Mouse (Mus musculus) kidney, embryonic 16.5 days (tissue): Measurements from ENCODE around the gene Plcb2. TPM values are rescaled to one million over a fixed set of nuclear protein-coding genes. Genes with fewer than 3 reads are reported as not detected.
A peak's percentile ranks its signal among the peaks of the same experiment; 100 is the strongest.

ENCODE experiments used
- ATAC-seq: fragments of 200-750 bp; cut with Nextera tagmentation; 2 replicates; pipeline ENCODE4 v1.8.0; 2017; ENCODE audit warnings: moderate TSS enrichment; ENCODE audit not compliant: low FRiP score, low TSS enrichment
- H3K27ac ChIP-seq: fragments of 300-500 bp; sonication (generic); 2 replicates; pipeline ENCODE4 v1.5.1; 2014; ENCODE audit warnings: low read length
- H3K27me3 ChIP-seq: fragments of 300-500 bp; sonication (generic); 2 replicates; pipeline ENCODE4 v1.6.1; 2014; ENCODE audit warnings: low read length, control low read depth, mixed read lengths; ENCODE audit not compliant: insufficient read depth
- H3K36me3 ChIP-seq: fragments of 300-500 bp; sonication (generic); 2 replicates; pipeline ENCODE4 v1.6.1; 2014; ENCODE audit warnings: low read length, control low read depth, mixed read lengths; ENCODE audit not compliant: insufficient read depth
- H3K4me1 ChIP-seq: fragments of 300-500 bp; sonication (generic); 2 replicates; pipeline ENCODE4 v1.6.1; 2014; ENCODE audit warnings: low read length, control low read depth, mixed read lengths; ENCODE audit not compliant: insufficient read depth
- H3K4me2 ChIP-seq: fragments of 300-500 bp; sonication (generic); replicated peaks from 2 replicates; pipeline ENCODE4 v1.6.1; 2014; ENCODE audit warnings: low read depth, low read length
- H3K4me3 ChIP-seq: fragments of 300-500 bp; sonication (generic); 2 replicates; pipeline ENCODE4 v1.5.1; 2014; ENCODE audit warnings: mild to moderate bottlenecking, low read length
- H3K9ac ChIP-seq: fragments of 300-500 bp; sonication (generic); replicated peaks from 2 replicates; pipeline ENCODE4 v1.6.1; 2014; ENCODE audit warnings: low read length
- H3K9me3 ChIP-seq: fragments of 300-500 bp; sonication (generic); 2 replicates; pipeline ENCODE4 v1.6.1; 2016; ENCODE audit warnings: low read length, control low read depth
- WGBS: fragments of 180-500 bp; shearing (Covaris S2); extraction: QIAGEN DNeasy Blood & Tissue Kit; methylation state at CpG from one replicate; pipeline ENCODE4 v1.1.7; 2014; 5-methylcytosine and 5-hydroxymethylcytosine counted together
- polyA plus RNA-seq: library from polyadenylated mRNA; unstranded; fragments of >200 nt; fragmentation: Nextera tagmentation; extraction: Ambion mirVana; gene quantifications from 2 replicates; pipeline ENCODE4 v1.2.1, GENCODE M21; 2015

Plcb2 gene
- polyA plus RNA-seq, 1 experiment from 2014 or later: 1.4 TPM

DNA sequence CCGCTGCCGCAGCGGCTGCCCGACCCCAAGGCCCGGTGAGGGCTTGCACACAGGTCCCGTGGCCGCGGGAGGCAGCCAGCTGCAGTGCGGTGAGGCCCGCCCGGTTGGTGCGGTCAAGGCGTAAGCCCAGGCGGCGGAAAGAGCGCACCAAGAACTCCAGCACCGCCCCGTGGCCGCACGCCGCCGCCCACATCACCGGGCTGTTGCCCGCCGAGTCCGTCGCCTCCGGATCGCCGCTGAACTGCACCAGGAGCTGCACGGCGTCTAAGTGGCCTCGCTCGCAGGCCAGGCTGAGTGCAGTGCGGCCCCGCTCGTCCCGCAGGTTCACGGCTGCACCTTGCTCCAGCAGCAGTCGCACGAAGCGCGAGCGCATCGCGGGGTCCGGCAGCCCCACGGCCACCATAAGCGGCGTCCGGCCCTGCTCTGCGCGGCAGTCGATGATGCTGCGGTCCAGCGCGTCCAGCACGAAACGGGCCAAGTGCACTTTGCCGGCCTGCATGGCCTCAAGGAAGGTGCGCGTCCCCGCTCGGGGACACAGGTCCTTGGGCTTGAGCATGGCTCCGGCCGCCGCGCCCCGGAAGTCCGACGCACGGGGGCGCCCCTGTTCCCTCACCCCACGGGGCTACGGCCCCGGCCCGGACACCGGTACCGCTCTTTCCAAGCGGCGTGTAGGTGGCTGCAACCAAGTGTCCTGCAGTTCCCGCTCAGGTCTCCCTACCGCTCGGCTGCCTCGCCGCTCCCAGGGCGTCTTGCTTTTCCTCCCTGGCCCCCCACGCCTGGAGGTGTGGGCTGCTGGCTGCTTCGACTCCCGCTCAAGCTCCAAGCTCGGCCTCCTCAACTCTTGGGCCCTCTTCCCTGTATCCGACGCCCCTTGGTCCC is 25.1 kb downstream of the Plcb2 start:
- WGBS: under 1% methylated on average over 87 of the region's 93 CpGs
- peaks cover 30% of the 10 kb centered on the region for H3K4me1 ChIP-seq

DNA sequence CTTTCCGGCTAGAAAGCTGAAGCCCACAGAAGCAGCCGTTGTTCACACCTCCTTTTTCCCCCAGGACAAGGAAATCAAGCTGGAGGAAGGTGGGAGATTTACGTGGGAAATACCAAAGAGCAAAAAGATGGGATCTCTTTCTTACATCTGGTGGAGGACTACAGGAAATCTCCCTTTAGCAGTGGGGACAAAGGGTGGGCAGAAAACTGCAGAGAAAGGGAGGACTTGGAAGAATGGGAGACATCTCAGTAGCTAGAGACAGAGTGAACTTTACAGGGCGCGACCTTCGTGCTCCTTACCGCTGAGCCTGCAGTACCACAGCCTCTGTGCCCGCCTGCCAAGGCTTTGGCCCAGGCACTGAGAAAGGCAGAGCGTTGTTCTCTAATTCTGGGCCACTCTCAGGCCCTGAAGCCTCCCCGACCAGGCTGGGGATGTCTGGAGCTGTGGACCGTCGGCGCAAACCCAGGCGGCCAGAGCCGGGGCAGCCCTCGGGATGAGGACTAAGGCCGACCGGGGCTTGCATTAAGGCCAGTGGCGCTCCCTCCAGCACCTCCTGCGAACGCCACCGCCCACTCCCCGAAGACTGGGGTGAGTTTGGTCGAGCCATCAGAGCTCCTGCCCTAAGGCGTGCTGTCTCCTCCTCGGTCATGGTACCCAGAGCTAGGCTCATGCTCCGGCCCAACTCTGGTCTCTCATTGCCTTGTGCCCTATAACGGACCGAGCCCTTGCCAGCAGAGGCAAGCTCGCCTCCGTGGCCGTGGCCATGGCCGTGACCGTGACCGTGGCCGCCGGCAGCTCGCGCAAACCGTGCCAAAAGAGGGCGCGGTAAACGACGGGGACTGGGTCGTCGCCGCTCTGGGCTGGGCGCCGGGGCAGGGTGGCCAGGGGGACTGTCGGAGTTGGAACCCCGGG is 26.0 kb downstream of the Plcb2 start:
- peak; percentile 7; the same call in 1 of the 2 replicates for ATAC-seq
- Histone ChIP-seq H3K27me3 (peaks cover 86% of the 10 kb centered on the region), H3K27ac (no peak overlapping the region), H3K9ac (0 out of 2 replicates have a peak overlapping the region, but pooled peaks have one; percentile 20), H3K4me2 (peak overlapping the region; percentile 72), H3K9me3 (no peaks in the 10 kb centered on the region), H3K36me3 (no peaks in the 10 kb centered on the region), H3K4me1 (peaks cover 34% of the 10 kb centered on the region), H3K4me3 (peak overlapping the region; percentile 49)
- whole genome bisulfite sequencing: 5% methylated on average over 51 of the region's 51 CpGs

More for the DNA sequence above, 25.1 kb downstream of the Plcb2 start:
- peak overlapping the region; percentile 20; the same call in 1 of the 2 replicates for H3K9ac ChIP-seq
- H3K4me3 ChIP-seq: peak overlapping the region; percentile 49
- H3K36me3 ChIP-seq: no peaks in the 10 kb centered on the region
- no peak overlapping the region for H3K27ac ChIP-seq
- peak overlapping the region; percentile 72 for H3K4me2 ChIP-seq
- ATAC-seq: peak; percentile 29; the same call in 1 of the 2 replicates
- no peaks in the 10 kb centered on the region for H3K9me3 ChIP-seq
- peaks cover 88% of the 10 kb centered on the region for H3K27me3 ChIP-seq

DNA sequence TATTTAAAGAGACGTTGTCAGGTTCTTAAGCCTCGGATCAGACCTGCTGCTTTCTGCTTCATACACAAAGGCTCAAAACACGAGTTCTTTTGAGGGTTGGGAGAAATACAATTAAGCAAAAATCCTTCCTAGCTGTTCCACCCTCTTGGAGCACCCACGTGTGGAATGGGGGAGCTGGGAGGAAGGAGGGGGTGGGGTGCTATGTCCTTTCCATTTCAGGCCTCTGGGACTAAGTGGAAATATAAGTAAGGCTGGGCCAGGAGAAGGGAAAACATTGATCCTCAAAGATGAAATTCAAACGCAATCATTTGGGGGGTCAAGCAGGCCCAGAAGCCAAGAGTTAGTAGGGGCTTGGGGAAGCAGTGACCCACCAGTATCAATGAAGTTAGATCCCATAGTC is 27.1 kb downstream of the Plcb2 start:
- H3K4me1 ChIP-seq: peaks cover 34% of the 10 kb centered on the region
- no peak overlapping the region for H3K27ac ChIP-seq
- no peak for ATAC-seq
- H3K36me3 ChIP-seq: no peaks in the 10 kb centered on the region
- H3K9ac ChIP-seq: no peak overlapping the region
- no peak overlapping the region for H3K4me2 ChIP-seq
- no peaks in the 10 kb centered on the region for H3K9me3 ChIP-seq
- H3K4me3 ChIP-seq: no peak overlapping the region
- peaks cover 86% of the 10 kb centered on the region for H3K27me3 ChIP-seq
- 17% methylated on average over 5 of the region's 5 CpGs for WGBS

DNA sequence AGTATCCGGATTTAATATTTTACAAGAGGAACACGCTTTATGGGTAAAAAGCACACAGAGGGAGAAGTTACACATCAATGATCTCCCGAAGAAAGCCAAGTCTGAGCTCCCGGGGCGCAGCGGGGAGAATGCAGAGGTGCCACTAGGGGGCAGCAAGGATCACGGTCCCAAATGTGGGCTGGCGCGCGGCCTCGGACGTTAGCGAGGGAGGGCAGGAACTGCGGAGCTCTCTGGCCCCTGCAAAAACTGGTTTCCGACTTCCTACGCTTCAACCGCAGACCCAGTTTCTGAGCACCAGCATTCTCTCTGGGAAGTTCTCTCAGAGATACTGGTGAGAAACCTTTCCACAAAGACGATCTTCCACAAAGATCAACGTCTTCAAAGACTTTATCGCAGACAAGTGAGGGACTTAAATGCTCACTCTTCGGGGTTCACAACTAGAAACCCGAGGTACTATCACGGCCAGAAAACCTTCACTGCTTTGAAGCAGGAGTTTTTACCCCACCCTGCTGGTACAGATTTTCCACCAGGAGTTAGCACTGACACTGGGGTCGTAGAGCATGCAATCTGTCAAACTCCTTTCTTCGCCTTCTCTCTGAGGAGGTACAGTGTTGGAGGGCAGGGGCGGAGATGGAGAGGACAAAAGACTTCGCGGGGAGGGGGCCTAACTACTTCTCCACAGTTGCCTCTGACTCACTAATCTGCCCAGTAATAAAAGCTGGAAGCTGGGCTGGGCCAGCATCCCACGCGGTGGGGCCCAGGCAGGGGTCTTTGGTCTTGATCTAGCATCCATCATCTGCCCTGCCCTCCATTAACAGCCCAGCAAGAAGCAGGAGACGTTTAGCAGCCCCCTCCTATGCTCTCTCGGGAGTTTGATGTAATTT is 27.8 kb downstream of the Plcb2 start:
- H3K4me2 ChIP-seq: peak overlapping the region; percentile 49
- H3K4me3 ChIP-seq: peak overlapping the region; percentile 25
- WGBS: 3% methylated on average over 32 of the region's 32 CpGs
- H3K27ac ChIP-seq: no peak overlapping the region
- peaks cover 34% of the 10 kb centered on the region for H3K4me1 ChIP-seq
- H3K9ac ChIP-seq: peak overlapping the region; percentile 17; the same call in 1 of the 2 replicates
- peaks cover 82% of the 10 kb centered on the region for H3K27me3 ChIP-seq
- H3K9me3 ChIP-seq: no peaks in the 10 kb centered on the region
- peak; percentile 34; the same call in 1 of the 2 replicates for ATAC-seq
- H3K36me3 ChIP-seq: no peaks in the 10 kb centered on the region

DNA sequence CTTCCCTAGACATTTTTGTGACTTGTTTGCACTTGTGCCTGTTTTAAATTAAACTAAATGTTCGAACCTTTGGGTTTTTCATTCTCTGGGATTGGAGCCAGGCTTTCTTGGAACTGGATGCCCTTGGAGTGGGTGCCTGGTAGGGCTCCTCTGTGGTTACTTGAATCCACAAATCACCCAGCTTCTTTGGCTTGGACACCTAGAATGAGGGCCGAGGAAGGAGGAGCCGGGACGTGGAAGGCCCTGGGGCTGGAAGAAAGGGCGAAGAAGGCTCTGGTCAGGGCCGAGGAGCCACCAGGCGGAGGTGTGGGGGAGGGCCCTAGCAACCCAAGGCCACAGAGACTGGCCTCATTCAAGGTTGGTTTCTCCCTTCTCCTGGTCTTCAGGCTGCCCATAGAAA is 30.3 kb downstream of the Plcb2 start:
- H3K9ac ChIP-seq: no peak overlapping the region
- no peak for ATAC-seq
- H3K9me3 ChIP-seq: no peaks in the 10 kb centered on the region
- no peak overlapping the region for H3K4me3 ChIP-seq
- no peak overlapping the region for H3K27ac ChIP-seq
- no peaks in the 10 kb centered on the region for H3K36me3 ChIP-seq
- peaks cover 64% of the 10 kb centered on the region for H3K27me3 ChIP-seq
- peaks cover 21% of the 10 kb centered on the region for H3K4me1 ChIP-seq
- H3K4me2 ChIP-seq: no peak overlapping the region
- 23% methylated on average over 7 of the region's 7 CpGs for WGBS

DNA sequence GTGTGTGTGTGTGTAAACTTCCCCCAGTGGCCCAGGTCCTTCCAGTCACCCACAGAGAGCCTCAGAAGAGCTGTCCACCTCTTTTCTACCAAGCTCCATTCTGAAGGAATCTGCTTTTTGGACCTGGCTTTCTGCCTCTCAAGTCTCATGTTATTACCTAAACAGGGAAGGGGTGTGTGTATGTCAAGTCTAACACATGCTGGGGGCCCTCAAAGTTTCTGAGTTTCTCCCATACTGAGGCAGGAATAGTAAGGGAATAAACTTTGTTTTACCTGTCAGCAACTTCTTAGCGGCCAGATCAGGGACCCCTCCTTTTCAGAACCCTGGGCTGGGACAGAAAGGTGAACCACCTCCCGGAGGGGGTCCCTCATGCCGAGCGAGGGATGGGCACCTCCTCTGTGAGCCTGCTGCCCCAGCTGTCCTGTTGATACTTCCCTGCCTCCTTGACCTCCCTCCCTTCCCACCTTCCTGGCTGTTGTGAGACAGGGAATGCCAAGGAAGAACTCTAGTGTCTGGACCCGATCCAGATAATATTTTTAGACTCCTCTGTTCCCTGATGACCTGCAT is 30.8 kb downstream of the Plcb2 start:
- Histone ChIP-seq H3K9ac (no peak overlapping the region), H3K4me3 (no peak overlapping the region), H3K27me3 (peaks cover 58% of the 10 kb centered on the region), H3K36me3 (no peaks in the 10 kb centered on the region), H3K4me2 (no peak overlapping the region), H3K27ac (no peak overlapping the region), H3K4me1 (peaks cover 15% of the 10 kb centered on the region), H3K9me3 (no peaks in the 10 kb centered on the region)
- 25% methylated on average over 5 of the region's 5 CpGs for WGBS
- no peak for ATAC-seq

DNA sequence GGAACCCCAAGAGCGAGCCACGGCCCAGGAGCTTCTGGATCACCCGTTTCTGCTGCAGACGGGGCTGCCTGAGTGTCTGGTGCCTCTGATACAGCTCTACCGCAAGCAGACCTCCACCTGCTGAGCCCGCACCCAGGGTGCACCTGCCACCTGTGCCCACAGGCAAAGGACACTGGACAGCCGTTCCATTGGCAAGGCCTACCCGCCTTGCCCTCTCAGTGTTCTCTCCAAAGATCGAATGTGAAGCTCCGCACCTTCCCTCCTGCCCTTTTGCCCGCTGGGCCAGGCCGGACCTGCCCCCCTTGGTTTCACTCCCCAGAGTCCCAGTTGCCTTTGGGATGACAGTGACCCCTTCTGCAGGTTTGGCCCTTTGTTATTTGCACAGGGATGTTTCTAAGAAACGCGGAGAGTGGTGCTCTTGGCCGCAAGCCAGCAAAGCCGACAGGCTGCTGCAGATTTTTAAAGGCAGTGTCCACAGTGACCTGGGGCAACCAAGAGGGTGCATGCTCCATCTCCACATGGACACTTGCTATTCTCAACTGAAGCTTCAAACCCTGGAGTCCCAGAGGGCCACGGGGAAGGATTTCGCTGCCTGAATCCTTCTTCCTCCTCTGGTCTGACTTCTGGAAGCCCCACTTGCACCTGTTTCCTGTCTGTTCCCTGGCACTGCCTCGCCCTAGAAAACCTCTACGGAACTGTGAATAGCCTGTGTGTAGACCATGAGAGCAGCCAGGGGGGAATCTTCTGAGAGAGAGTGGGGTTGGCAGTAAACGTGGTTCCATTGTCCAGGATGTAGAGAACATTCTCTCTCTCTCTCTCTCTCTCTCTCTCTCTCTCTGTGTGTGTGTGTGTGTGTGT is 31.6 kb downstream of the Plcb2 start:
- WGBS: 36% methylated on average over 21 of the region's 21 CpGs
- H3K27ac ChIP-seq: no peak overlapping the region
- H3K4me3 ChIP-seq: no peak overlapping the region
- H3K27me3 ChIP-seq: peaks cover 51% of the 10 kb centered on the region
- ATAC-seq: no peak
- H3K4me1 ChIP-seq: peaks cover 12% of the 10 kb centered on the region
- H3K36me3 ChIP-seq: no peaks in the 10 kb centered on the region
- no peak overlapping the region for H3K9ac ChIP-seq
- no peak overlapping the region for H3K4me2 ChIP-seq
- H3K9me3 ChIP-seq: no peaks in the 10 kb centered on the region

DNA sequence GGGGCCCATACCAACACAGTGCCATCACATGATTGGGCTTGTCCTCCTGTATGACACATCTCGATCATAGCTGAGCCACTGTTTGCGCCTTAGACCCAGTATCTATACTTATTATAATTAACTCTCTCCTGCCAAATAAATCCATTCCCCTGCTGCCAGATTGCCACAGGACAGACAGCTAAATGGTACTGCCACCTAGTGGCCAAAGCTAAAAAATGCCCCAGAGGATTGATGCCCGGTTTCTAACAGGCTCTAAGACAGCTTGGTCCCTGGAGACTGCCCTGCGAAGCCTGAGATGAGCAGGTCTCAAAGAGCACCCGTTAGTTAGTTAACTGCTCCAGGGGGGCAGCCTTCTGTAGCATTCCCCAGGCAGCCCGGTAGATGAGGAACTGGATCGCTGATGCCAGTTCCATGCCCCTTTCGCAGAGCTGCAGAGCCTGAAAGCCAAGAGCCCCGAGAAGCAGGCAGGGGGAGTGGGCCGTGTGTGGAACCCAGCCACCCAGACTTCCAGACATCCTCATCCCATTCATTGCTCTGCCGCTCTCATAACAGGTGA is 32.5 kb downstream of the Plcb2 start:
- Histone ChIP-seq H3K9ac (no peak overlapping the region), H3K27ac (no peak overlapping the region), H3K36me3 (no peaks in the 10 kb centered on the region), H3K27me3 (peaks cover 42% of the 10 kb centered on the region), H3K4me1 (peaks cover 10% of the 10 kb centered on the region), H3K4me2 (no peak overlapping the region), H3K4me3 (no peak overlapping the region), H3K9me3 (no peaks in the 10 kb centered on the region)
- ATAC-seq: no peak
- WGBS: 27% methylated on average over 11 of the region's 11 CpGs
